Mouse (Mus musculus) liver, postnatal 0 days (tissue): Measurements from ENCODE around the gene Lcn3.

Experiments used
- CTCF ChIP-seq: sonication (generic); IDR thresholded peaks from 2 replicates; pipeline ENCODE4 v1.5.1; 2016; ENCODE audit warnings: antibody characterized with exemption, low read depth
- EP300 ChIP-seq: IDR thresholded peaks from 2 replicates; pipeline ENCODE4 v1.6.1; 2016; ENCODE audit warnings: antibody characterized with exemption, low read depth, mild to moderate bottlenecking

DNA sequence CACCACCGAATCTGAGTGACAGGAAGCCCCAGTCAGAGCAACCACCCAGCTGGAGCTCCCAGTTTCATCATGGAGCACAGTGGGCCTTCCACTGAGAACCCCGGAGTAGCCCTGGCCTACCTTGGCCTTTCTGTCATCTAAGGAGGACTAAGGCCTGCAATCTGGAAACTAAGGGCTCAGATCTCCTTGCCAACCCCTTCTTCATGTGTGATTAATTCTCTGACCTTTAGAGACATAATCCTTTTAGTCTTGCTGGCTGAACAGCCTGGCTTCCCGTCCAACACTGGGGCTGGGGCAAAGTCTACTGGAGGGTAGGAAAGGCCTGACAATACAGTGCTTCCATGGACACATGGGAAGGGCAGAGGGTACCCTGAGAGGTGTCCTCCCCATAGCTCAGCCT lies 10.6 kb downstream of the Lcn3 start:
- no peak for TF ChIP-seq CTCF
- TF ChIP-seq EP300, result no peak
